Mouse (Mus musculus) testis, adult 2 months (tissue): Measurements from ENCODE around the gene Rpl5.

ENCODE experiments used
- CTCF ChIP-seq: fragments of 200-500 bp; IDR thresholded peaks from 2 replicates; pipeline ENCODE4 v1.5.1; 2012; ENCODE audit warnings: low read depth, mild to moderate bottlenecking, inconsistent platforms, low read length, moderate library complexity; ENCODE audit not compliant: control insufficient read depth, insufficient read depth, insufficient replicate concordance
- POLR2A ChIP-seq: fragments of 200-500 bp; IDR thresholded peaks from 2 replicates; pipeline ENCODE4 v1.6.1; 2012; ENCODE audit warnings: low read depth, mild to moderate bottlenecking, inconsistent platforms, low read length, moderate library complexity; ENCODE audit not compliant: control insufficient read depth

DNA sequence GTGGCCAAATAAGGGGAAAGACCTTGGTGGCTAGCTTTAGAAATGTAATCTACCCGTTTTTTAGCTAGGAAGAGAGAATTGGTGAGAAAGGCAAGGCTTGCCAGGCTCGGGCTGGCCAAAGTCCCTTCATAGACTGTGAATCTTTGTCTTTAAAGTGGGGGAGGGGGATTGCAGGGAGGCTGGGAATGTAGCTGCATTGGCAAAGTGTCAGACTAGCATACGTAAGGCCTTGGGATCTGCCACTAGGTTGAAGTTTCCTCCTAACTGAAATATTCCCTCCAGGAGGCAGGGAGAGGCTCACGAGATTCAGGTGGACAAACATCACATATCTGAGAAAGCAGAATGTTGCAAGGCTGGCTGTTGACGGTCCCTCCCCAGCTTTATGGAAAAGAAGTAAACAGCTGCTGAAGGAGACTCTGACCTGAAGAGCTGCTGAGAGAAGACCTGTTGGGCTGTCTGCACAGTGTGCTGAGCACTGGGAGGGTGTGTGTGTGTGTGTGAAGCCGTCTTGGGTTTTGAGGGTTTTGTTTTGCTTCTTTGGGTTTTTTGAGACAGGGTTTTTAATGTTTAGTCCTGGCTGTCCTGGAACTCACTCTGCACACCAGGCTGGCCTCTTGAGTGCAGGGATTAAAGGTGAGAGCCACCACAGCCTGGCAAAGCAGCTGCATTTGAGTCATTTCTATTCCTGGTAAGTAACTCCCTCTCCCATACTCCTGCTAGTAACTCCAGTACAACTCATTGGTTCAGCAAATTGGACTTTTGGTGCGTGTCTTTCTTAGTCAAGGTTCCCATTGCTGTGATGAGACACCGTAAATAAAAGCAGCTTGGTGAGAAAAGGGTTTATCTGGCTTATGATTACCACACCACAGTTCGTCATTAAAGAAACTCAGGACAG lies 10.1 kb upstream of the Rpl5 start:
- TF ChIP-seq CTCF (no peak), POLR2A (no peak)
